Mouse (Mus musculus): Measurements from ENCODE around the gene Col6a4.

Col6a4 gene

GRCm38 (mm10) chr9:105960533-105960932, 136.1 kb downstream of the Col6a4 start, which contains the start of gene Col6a5:
Col6a5 (minus strand) TSS chr9:105960643.
- DNase-seq (ENCODE audit: low read depth, low spot score): no peak

GRCm38 (mm10) chr9:105959116-105959515, 137.5 kb downstream of the Col6a4 start:
- peak; percentile 39 for DNase-seq (ENCODE audit: low read depth, low spot score)

- DNase-seq (ENCODE audit: low read depth, low spot score): no peak
These were observed 146.8 kb downstream of the Col6a4 start for GRCm38 (mm10) chr9:105949755-105950154.

- DNase-seq (ENCODE audit: low read depth, low spot score): no peak
These were observed 149.0 kb downstream of the Col6a4 start for GRCm38 (mm10) chr9:105947577-105947976.

All from mesoderm, embryonic 11.5 days (tissue).